Mouse (Mus musculus): ENCODE measurements around the gene Lyz2.
"Not testable (repeated sequence)": the region's sequence is repeated elsewhere in the genome, so short reads cannot be mapped to it uniquely, and the experiment has no call there.

Lyz2 gene

GRCm38 (mm10) chr10:117284578-117285520, 2.7 kb upstream of the Lyz2 start:
- DNase-seq, result peak; percentile 36

- no peak for DNase-seq
These were observed 1.9 kb upstream of the Lyz2 start for GRCm38 (mm10) chr10:117283871-117284577.

- not testable (repeated sequence) for DNase-seq
These were observed 1.1 kb upstream of the Lyz2 start for GRCm38 (mm10) chr10:117283196-117283595.

- no peak for DNase-seq
These were observed 430 bp upstream of the Lyz2 start for GRCm38 (mm10) chr10:117282551-117282950.

- DNase-seq, result no peak
These were observed 670 bp downstream of the Lyz2 start for GRCm38 (mm10) chr10:117281381-117281920.

GRCm38 (mm10) chr10:117280000-117280399, 2.1 kb downstream of the Lyz2 start:
- DNase-seq, result no peak

- DNase-seq, result not testable (repeated sequence)
These were observed 3.6 kb downstream of the Lyz2 start for GRCm38 (mm10) chr10:117278510-117278909.

DNA sequence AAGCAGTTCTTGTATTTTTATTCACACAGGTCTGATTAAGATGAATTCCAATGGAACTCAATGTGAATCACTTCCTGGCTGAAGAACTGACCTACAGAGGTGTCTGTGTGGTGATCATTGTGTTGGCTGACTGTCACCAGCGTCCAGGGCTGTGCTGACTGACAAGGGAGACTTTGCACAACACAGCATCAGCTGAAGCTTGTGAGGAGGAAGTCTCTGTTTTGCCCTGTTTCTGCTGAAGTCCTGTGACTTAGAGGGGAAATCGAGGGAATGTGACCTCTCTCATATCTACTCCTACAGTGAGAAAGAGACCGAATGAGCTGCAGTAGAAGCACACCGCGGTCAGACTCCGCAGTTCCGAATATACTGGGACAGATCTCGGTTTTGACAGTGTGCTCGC, 4.3 kb downstream of the Lyz2 start:
- peak; percentile 53 for DNase-seq

DNA sequence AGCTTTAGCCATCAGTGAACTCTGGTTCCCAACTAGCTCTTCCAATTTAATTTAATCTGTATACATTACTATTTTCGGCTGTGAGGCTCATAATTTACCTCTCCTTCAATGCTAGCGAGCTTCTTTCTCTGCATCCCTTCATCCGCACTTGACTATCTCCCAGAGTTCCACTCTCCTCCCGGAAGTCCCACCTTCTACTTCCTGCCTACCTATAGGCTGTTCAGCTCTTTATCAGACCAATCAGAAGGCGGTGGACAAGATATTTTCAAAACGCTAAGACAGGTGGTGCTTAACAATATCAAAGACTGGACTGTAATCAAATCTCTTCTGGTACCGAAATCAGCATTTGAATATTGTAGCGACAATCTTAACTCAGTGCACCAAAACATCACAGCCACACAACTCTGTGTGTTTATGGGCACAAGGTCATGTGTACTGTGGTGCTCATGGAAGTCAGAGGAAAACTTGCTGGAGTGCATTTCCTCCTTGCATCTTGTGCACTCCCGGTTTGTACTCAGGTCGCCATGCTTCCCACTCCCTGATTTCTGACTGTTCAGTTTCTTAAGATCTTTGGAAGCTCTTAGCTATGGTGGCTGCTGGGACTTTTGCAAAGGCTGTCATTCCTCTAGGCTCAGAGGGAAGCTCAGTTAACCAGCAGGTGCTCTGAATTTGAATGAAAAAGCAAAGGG, 6.3 kb downstream of the Lyz2 start:
- DNase-seq, result no peak

DNA sequence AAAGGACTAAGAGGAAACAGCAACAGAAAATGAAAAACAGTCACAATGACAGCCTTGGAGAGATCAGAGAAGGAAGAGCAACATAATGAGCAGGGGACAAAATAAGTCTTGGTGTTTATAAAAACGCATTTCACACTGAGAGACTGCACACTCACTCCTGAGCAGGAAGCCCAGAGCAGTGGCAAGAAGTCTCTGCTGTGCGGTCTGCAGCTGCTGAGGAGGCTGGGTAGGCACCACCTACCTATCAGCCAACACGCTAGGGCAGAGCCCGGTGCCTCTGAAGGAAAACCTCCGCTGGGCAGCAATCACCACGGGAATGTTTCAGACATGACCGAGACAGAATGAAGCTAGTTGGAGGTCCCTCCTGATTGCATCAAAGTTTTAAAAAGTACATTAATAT, 7.5 kb downstream of the Lyz2 start:
- DNase-seq, result not testable (repeated sequence)

GRCm38 (mm10) chr10:117272023-117272422, 10.1 kb downstream of the Lyz2 start:
- no peak for DNase-seq

DNA sequence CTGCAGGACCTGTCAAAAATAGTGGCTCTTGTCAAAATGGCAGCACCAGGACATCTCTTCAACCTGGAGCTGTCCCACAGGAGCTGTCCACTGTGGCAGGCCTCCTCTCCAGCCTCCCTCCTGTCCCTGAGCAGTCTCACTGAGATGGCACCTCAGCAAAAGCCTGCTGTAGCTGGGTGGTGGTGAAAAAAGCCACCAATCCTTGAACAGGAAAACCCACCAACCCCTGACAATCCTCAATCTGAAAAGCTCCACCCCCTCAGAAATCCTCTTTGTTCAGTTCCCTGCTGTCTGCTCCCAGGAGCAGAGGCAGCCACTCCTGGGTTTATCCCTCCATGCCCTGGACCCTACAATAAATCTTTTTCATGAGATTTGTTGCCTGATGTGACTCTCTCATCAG, 22.3 kb downstream of the Lyz2 start:
- DNase-seq, result no peak

DNA sequence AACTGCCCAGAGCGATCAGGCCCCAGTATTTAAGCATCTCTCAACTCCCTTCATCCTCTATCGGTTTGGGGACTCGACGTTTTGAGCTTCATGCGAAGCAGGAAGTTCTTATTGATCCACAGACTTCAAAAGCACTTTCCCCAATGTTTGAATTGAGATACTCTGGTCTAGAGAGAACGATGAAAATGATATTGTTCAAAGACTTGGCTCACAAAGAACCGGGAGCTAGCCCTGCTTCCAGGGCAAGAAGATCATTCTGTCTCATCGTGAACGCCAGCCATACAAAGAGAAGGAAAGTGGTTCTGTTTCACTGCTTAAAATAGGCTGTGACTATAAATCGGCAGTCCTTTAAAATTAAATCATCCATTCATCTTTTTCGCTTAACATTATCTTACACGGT, 43.5 kb downstream of the Lyz2 start, which contains the start of gene 9530003J23Rik:
Gene 9530003J23Rik, minus strand, starts transcription at position 101 of the 400 bp plus-strand sequence.
- DNase-seq, result no peak

- no peak for DNase-seq
These were observed 46.3 kb downstream of the Lyz2 start for GRCm38 (mm10) chr10:117235866-117236265.

GRCm38 (mm10) chr10:117234825-117235224, 47.3 kb downstream of the Lyz2 start:
- DNase-seq, result no peak

GRCm38 (mm10) chr10:117229826-117230225, 52.3 kb downstream of the Lyz2 start:
- no peak for DNase-seq
